Mouse (Mus musculus): Measurements from ENCODE around the gene Naa35.

- TF ChIP-seq POLR2A (IDR thresholded peaks at IDR 0.05; ENCODE audit: control insufficient read depth, low read depth, low read length) (no peak), CTCF (IDR thresholded peaks at IDR 0.05; ENCODE audit: control insufficient read depth, insufficient read depth, insufficient replicate concordance, low read depth, low read length) (no peak)
These were observed 22.6 kb upstream of the Naa35 start for GRCm38 (mm10) chr13:59562471-59562870.
